Mouse (Mus musculus): ENCODE measurements around the gene Eid2. TPM values are rescaled to one million over a fixed set of nuclear protein-coding genes. Genes with fewer than 3 reads are reported as not detected.

Eid2 gene
- polyA plus RNA-seq (2015; fragmentation: Illumina TruSeq; extraction: RNeasy Lipid Tissue Mini Kit (QIAGEN cat#74804); ENCODE audit: insufficient read depth, low replicate concordance) = 4.0 TPM

DNA sequence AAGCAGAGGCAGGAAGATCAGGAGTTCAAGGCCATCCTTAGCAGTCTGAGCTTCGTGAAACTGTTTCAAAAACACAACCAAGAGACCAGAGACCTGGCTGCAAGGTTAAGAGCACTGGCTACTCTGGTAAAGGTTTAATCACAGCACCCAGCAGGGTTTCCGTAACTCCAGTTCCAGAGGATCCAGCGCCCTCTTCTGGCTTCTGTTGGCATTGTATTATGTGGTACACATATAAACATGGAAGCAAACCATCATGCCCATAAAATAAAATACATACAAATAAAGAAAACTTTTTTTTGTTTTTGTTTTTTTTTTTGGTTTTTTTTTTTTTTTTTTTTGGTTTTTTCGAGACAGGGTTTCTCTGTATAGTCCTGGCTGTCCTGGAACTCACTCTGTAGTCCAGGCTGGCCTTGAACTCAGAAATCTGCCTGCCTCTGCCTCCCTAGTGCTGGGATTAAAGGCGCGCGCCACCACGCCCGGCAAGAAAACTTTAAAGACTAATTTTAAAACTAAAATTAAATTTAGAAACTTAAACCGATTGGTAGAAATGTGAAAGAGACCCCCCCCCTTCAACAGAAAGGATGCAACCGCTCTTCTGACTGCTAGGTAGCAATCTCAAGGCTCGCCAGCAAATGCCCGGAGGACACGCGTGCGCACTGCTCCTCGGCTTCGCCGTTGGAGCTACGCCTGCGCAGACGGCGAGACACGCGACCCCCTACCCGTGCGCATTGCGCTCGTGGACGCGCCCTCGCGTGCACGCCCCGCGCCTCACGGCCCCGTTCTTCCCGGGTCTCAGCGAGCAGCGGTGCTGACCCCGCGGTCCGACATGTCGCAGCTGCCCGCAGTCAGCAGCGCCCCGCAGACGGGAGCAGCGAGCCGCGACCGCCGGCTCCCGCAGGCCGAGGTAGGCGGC, at the start of gene Eid2:
Gene Eid2 (plus strand): TSS at position 753 of the 913 bp plus-strand sequence.

GRCm38 (mm10) chr7:28277615-28278278, 10.1 kb downstream of the Eid2 start, which contains the start of gene Eid2b:
Gene Eid2b, plus strand, starts transcription at chr7:28277739.

GRCm38 (mm10) chr7:28290638-28291590, 23.2 kb downstream of the Eid2 start, which contains the start of gene Selenov:
Gene Selenov, minus strand, starts transcription at chr7:28291186.

DNA sequence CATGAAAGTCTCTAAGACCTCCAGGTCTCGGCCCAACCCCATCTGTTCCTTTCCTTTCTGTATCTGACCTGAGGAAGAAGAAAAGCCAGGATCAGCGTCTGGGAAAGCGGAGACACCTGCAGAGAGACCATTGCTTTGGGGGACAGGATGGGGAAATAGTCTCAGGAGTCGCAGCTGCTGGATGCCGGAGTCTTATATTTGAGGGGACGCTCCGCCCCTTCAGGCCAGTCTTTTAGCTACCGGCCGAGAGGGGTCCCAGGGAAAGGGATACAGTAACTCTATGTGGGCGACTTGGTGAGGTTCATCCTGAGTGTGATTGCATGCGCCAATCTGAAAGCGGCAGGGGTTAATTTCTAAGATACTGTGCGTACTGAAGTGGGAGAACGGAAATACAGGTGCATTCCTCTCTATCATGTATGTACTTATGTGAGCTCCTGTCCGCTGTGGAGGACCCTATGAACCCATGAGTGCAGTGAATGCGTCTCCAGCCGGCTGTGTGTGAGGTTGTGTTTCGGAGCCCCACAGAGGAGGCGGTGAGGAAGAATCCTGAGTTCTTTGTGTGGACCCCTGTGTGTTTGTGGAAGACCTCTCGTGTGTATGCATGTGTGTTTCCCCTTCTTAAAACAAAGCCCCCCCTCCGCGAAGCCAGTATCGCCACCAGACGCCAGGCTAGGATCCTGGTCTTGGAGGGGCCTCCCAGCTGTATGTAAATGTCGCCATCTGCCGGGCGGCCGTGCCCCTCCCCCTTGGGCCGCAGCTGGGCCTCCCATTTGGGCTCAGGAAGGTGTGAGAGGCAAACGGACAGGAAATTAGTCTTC, 34.1 kb downstream of the Eid2 start, which contains the start of gene Dll3:
Gene Dll3 (minus strand): TSS at position 623 of the 818 bp plus-strand sequence.

DNA sequence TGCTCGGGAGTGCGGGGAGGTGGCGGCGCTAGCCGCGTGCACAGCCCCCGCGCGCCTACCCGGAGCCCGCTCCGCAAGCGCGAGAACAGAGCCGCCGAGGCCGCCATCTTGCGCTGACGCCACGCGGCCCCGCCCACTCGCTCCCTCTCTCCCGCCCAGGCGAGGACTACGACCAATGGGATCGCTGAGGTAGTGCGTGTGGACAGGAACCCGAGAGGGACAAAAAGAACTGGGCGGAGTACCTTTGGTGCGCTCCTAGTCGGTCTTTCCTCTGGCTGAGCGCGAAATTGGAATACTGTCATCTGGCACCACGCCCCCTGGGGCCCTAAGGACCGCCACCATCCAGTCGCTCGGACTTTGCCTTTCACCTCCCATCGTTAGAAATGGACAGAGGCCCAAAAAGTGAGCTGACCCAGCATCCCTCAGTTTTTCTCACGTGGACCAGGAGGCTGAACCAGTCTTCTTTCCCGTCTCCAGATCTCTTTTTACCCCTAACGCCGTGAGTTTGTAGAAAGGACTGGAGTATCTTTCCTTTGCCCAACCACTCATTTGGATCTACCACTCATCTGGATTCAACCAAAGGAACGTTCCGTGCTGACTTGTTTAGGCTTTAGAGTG, 44.4 kb downstream of the Eid2 start, which contains the start of gene Timm50:
Gene Timm50 (minus strand): TSS at position 147 of the 618 bp plus-strand sequence.

Other genes starting within 250 kb of the Eid2 start
- 104 TPM for gene Psmc4, start 217.8 kb upstream of the Eid2 start, polyA plus RNA-seq (2015; fragmentation: Illumina TruSeq; extraction: RNeasy Lipid Tissue Mini Kit (QIAGEN cat#74804); ENCODE audit: insufficient read depth, low replicate concordance)
- 0.21 TPM for gene Fcgbp, start 196.6 kb upstream of the Eid2 start, polyA plus RNA-seq (2015; fragmentation: Illumina TruSeq; extraction: RNeasy Lipid Tissue Mini Kit (QIAGEN cat#74804); ENCODE audit: insufficient read depth, low replicate concordance)
- not detected for gene 9530053A07Rik, start 138.4 kb upstream of the Eid2 start, polyA plus RNA-seq (2015; fragmentation: Illumina TruSeq; extraction: RNeasy Lipid Tissue Mini Kit (QIAGEN cat#74804); ENCODE audit: insufficient read depth, low replicate concordance)
- 101 TPM for gene Fbl, start 98.2 kb upstream of the Eid2 start, polyA plus RNA-seq (2015; fragmentation: Illumina TruSeq; extraction: RNeasy Lipid Tissue Mini Kit (QIAGEN cat#74804); ENCODE audit: insufficient read depth, low replicate concordance)
- 2.8 TPM for gene Dyrk1b, start 88.4 kb upstream of the Eid2 start, polyA plus RNA-seq (2015; fragmentation: Illumina TruSeq; extraction: RNeasy Lipid Tissue Mini Kit (QIAGEN cat#74804); ENCODE audit: insufficient read depth, low replicate concordance)
- 6.2 TPM for gene Eid2b, start 9.9 kb downstream of the Eid2 start, polyA plus RNA-seq (2015; fragmentation: Illumina TruSeq; extraction: RNeasy Lipid Tissue Mini Kit (QIAGEN cat#74804); ENCODE audit: insufficient read depth, low replicate concordance)
- gene Selenov, start 23.3 kb downstream of the Eid2 start, polyA plus RNA-seq (2015; fragmentation: Illumina TruSeq; extraction: RNeasy Lipid Tissue Mini Kit (QIAGEN cat#74804); ENCODE audit: insufficient read depth, low replicate concordance) = not detected
- not detected for gene Dll3, start 34.4 kb downstream of the Eid2 start, polyA plus RNA-seq (2015; fragmentation: Illumina TruSeq; extraction: RNeasy Lipid Tissue Mini Kit (QIAGEN cat#74804); ENCODE audit: insufficient read depth, low replicate concordance)
- 17.4 TPM for gene Timm50, start 44.2 kb downstream of the Eid2 start, polyA plus RNA-seq (2015; fragmentation: Illumina TruSeq; extraction: RNeasy Lipid Tissue Mini Kit (QIAGEN cat#74804); ENCODE audit: insufficient read depth, low replicate concordance)
- 76.8 TPM for gene Supt5, start 70.9 kb downstream of the Eid2 start, polyA plus RNA-seq (2015; fragmentation: Illumina TruSeq; extraction: RNeasy Lipid Tissue Mini Kit (QIAGEN cat#74804); ENCODE audit: insufficient read depth, low replicate concordance)
- 2,610 TPM for gene Rps16, start 82.8 kb downstream of the Eid2 start, polyA plus RNA-seq (2015; fragmentation: Illumina TruSeq; extraction: RNeasy Lipid Tissue Mini Kit (QIAGEN cat#74804); ENCODE audit: insufficient read depth, low replicate concordance)
- 62.1 TPM for gene Plekhg2, start 104.7 kb downstream of the Eid2 start, polyA plus RNA-seq (2015; fragmentation: Illumina TruSeq; extraction: RNeasy Lipid Tissue Mini Kit (QIAGEN cat#74804); ENCODE audit: insufficient read depth, low replicate concordance)
- gene Zfp36, start 112.4 kb downstream of the Eid2 start, polyA plus RNA-seq (2015; fragmentation: Illumina TruSeq; extraction: RNeasy Lipid Tissue Mini Kit (QIAGEN cat#74804); ENCODE audit: insufficient read depth, low replicate concordance) = 93.6 TPM
- 6.7 TPM for gene Med29, start 124.8 kb downstream of the Eid2 start, polyA plus RNA-seq (2015; fragmentation: Illumina TruSeq; extraction: RNeasy Lipid Tissue Mini Kit (QIAGEN cat#74804); ENCODE audit: insufficient read depth, low replicate concordance)
- 170 TPM for gene Paf1, start 125.1 kb downstream of the Eid2 start, polyA plus RNA-seq (2015; fragmentation: Illumina TruSeq; extraction: RNeasy Lipid Tissue Mini Kit (QIAGEN cat#74804); ENCODE audit: insufficient read depth, low replicate concordance)
- 376 TPM for gene Gmfg, start 169.6 kb downstream of the Eid2 start, polyA plus RNA-seq (2015; fragmentation: Illumina TruSeq; extraction: RNeasy Lipid Tissue Mini Kit (QIAGEN cat#74804); ENCODE audit: insufficient read depth, low replicate concordance)
- gene Lrfn1, start 184.1 kb downstream of the Eid2 start, polyA plus RNA-seq (2015; fragmentation: Illumina TruSeq; extraction: RNeasy Lipid Tissue Mini Kit (QIAGEN cat#74804); ENCODE audit: insufficient read depth, low replicate concordance) = 0.29 TPM
- not detected for gene Ifnl2, start 242.6 kb downstream of the Eid2 start, polyA plus RNA-seq (2015; fragmentation: Illumina TruSeq; extraction: RNeasy Lipid Tissue Mini Kit (QIAGEN cat#74804); ENCODE audit: insufficient read depth, low replicate concordance)

Measured in spleen, adult 10 weeks (tissue).